Mouse (Mus musculus) neural tube, embryonic 15.5 days (tissue): ENCODE results near the gene Ctns. TPM values are rescaled to one million over a fixed set of nuclear protein-coding genes. Genes with fewer than 3 reads are reported as not detected.

Experiments
- ATAC-seq: fragments of 200-750 bp; cut with Nextera tagmentation; 2 replicates; pipeline ENCODE4 v1.8.0; 2017; ENCODE audit warnings: mild to moderate bottlenecking, moderate TSS enrichment, moderate library complexity; ENCODE audit not compliant: low FRiP score
- H3K27ac ChIP-seq: fragments of 300-500 bp; sonication (generic); replicated peaks from 2 replicates; pipeline ENCODE4 v1.5.1; 2015; ENCODE audit warnings: mild to moderate bottlenecking, inconsistent platforms
- H3K27me3 ChIP-seq: fragments of 300-500 bp; sonication (generic); replicated peaks from 2 replicates; pipeline ENCODE4 v1.6.1; 2015; ENCODE audit warnings: inconsistent platforms
- H3K36me3 ChIP-seq: fragments of 300-500 bp; sonication (generic); 2 replicates; pipeline ENCODE4 v1.6.1; 2015; ENCODE audit warnings: inconsistent platforms
- H3K4me1 ChIP-seq: fragments of 300-500 bp; sonication (generic); 2 replicates; pipeline ENCODE4 v1.6.1; 2015; ENCODE audit warnings: inconsistent platforms
- H3K4me2 ChIP-seq: fragments of 300-500 bp; sonication (generic); 2 replicates; pipeline ENCODE4 v1.6.1; 2015; ENCODE audit warnings: inconsistent platforms, mild to moderate bottlenecking, moderate library complexity
- H3K4me3 ChIP-seq: fragments of 300-500 bp; sonication (generic); replicated peaks from 2 replicates; pipeline ENCODE4 v1.5.1; 2015; ENCODE audit warnings: mild to moderate bottlenecking, inconsistent platforms
- H3K9ac ChIP-seq: fragments of 300-500 bp; sonication (generic); replicated peaks from 2 replicates; pipeline ENCODE4 v1.6.1; 2015; ENCODE audit warnings: mild to moderate bottlenecking, inconsistent platforms
- H3K9me3 ChIP-seq: fragments of 300-500 bp; sonication (generic); replicated peaks from 2 replicates; pipeline ENCODE4 v1.6.1; 2016; ENCODE audit warnings: inconsistent platforms
- WGBS: fragments of 180-500 bp; shearing (Covaris S2); methylation state at CpG from one replicate; pipeline ENCODE4 v1.1.7; 2015; ENCODE audit warnings: mixed read lengths; 5-methylcytosine and 5-hydroxymethylcytosine counted together
- polyA plus RNA-seq: library from polyadenylated mRNA; unstranded; fragments of >200 nt; fragmentation: Nextera tagmentation; extraction: Ambion mirVana; gene quantifications from 2 replicates; pipeline ENCODE4 v1.2.1, GENCODE M21; 2015

Ctns gene
- polyA plus RNA-seq, 1 experiment from 2014 or later: 17.7 TPM

- Histone ChIP-seq H3K27me3 (no peaks in the 10 kb centered on the region), H3K4me3 (no peak overlapping the region), H3K4me1 (no peaks in the 10 kb centered on the region), H3K36me3 (no peaks in the 10 kb centered on the region), H3K9me3 (no peaks in the 10 kb centered on the region), H3K27ac (no peak overlapping the region), H3K9ac (no peak overlapping the region), H3K4me2 (no peak overlapping the region)
- WGBS: 44% methylated on average over 5 of the region's 5 CpGs
- ATAC-seq: no peak
Observed at GRCm38 (mm10) chr11:73222846-73223245, 24.0 kb upstream of the Ctns start.

GRCm38 (mm10) chr11:73220651-73221050 is 21.8 kb upstream of the Ctns start:
- Histone ChIP-seq H3K4me3 (no peak overlapping the region), H3K9ac (no peak overlapping the region), H3K9me3 (no peaks in the 10 kb centered on the region), H3K27ac (no peak overlapping the region), H3K27me3 (no peaks in the 10 kb centered on the region), H3K4me1 (no peaks in the 10 kb centered on the region), H3K4me2 (no peak overlapping the region), H3K36me3 (no peaks in the 10 kb centered on the region)
- ATAC-seq: no peak
- WGBS: 88% methylated on average over 1 of the region's 1 CpGs

- H3K4me1 ChIP-seq: no peaks in the 10 kb centered on the region
- H3K9me3 ChIP-seq: no peaks in the 10 kb centered on the region
- ATAC-seq: no peak
- no peak overlapping the region for H3K4me2 ChIP-seq
- 60% methylated on average over 2 of the region's 2 CpGs for WGBS
- 0 out of 2 replicates have a peak, but pooled peaks cover 4% of the 10 kb centered on the region for H3K27me3 ChIP-seq
- H3K36me3 ChIP-seq: no peaks in the 10 kb centered on the region
- H3K4me3 ChIP-seq: no peak overlapping the region
- no peak overlapping the region for H3K9ac ChIP-seq
- no peak overlapping the region for H3K27ac ChIP-seq
Observed at GRCm38 (mm10) chr11:73219671-73220070, 20.8 kb upstream of the Ctns start.

- Histone ChIP-seq H3K4me3 (no peak overlapping the region), H3K4me2 (no peak overlapping the region), H3K9ac (no peak overlapping the region), H3K9me3 (no peaks in the 10 kb centered on the region), H3K36me3 (no peaks in the 10 kb centered on the region), H3K27ac (no peak overlapping the region), H3K4me1 (no peaks in the 10 kb centered on the region), H3K27me3 (0 out of 2 replicates have a peak, but pooled peaks cover 4% of the 10 kb centered on the region)
- no peak for ATAC-seq
- WGBS: 74% methylated on average over 3 of the region's 3 CpGs
Observed at GRCm38 (mm10) chr11:73213956-73214355, 15.1 kb upstream of the Ctns start.

- no peaks in the 10 kb centered on the region for H3K4me1 ChIP-seq
- H3K4me2 ChIP-seq: no peak overlapping the region
- no peak overlapping the region for H3K27ac ChIP-seq
- H3K36me3 ChIP-seq: no peaks in the 10 kb centered on the region
- H3K27me3 ChIP-seq: no peaks in the 10 kb centered on the region
- no peaks in the 10 kb centered on the region for H3K9me3 ChIP-seq
- 83% methylated on average over 2 of the region's 2 CpGs for WGBS
- no peak overlapping the region for H3K4me3 ChIP-seq
- ATAC-seq: no peak
- H3K9ac ChIP-seq: no peak overlapping the region
Observed at GRCm38 (mm10) chr11:73207621-73208020, 8.8 kb upstream of the Ctns start.

GRCm38 (mm10) chr11:73205194-73205593 is 6.4 kb upstream of the Ctns start:
- no peak overlapping the region for H3K9ac ChIP-seq
- no peaks in the 10 kb centered on the region for H3K36me3 ChIP-seq
- no peak overlapping the region for H3K27ac ChIP-seq
- H3K4me3 ChIP-seq: no peak overlapping the region
- H3K4me2 ChIP-seq: no peak overlapping the region
- 83% methylated on average over 7 of the region's 7 CpGs for WGBS
- H3K27me3 ChIP-seq: 0 out of 2 replicates have a peak, but pooled peaks cover 4% of the 10 kb centered on the region
- H3K4me1 ChIP-seq: peaks cover 1% of the 10 kb centered on the region
- H3K9me3 ChIP-seq: no peaks in the 10 kb centered on the region
- ATAC-seq: no peak

- H3K4me1 ChIP-seq: peaks cover 8% of the 10 kb centered on the region
- ATAC-seq: no peak
- H3K27ac ChIP-seq: no peak overlapping the region
- no peak overlapping the region for H3K9ac ChIP-seq
- H3K36me3 ChIP-seq: no peaks in the 10 kb centered on the region
- H3K4me3 ChIP-seq: no peak overlapping the region
- WGBS: 90% methylated on average over 8 of the region's 8 CpGs
- H3K4me2 ChIP-seq: no peak overlapping the region
- H3K27me3 ChIP-seq: 0 out of 2 replicates have a peak, but pooled peaks cover 4% of the 10 kb centered on the region
- no peaks in the 10 kb centered on the region for H3K9me3 ChIP-seq
Observed at GRCm38 (mm10) chr11:73203895-73204294, 5.1 kb upstream of the Ctns start.

GRCm38 (mm10) chr11:73201597-73201996 is 2.8 kb upstream of the Ctns start:
- WGBS: 34% methylated on average over 4 of the region's 4 CpGs
- no peak for ATAC-seq
- Histone ChIP-seq H3K4me3 (no peak overlapping the region), H3K27ac (no peak overlapping the region), H3K9me3 (no peaks in the 10 kb centered on the region), H3K4me2 (no peak overlapping the region), H3K27me3 (0 out of 2 replicates have a peak, but pooled peaks cover 4% of the 10 kb centered on the region), H3K36me3 (no peaks in the 10 kb centered on the region), H3K4me1 (peaks cover 28% of the 10 kb centered on the region), H3K9ac (no peak overlapping the region)

- no peak for ATAC-seq
- WGBS: 78% methylated on average over 2 of the region's 2 CpGs
- Histone ChIP-seq H3K27ac (no peak overlapping the region), H3K4me1 (peaks cover 30% of the 10 kb centered on the region), H3K9ac (no peak overlapping the region), H3K4me2 (no peak overlapping the region), H3K4me3 (no peak overlapping the region), H3K9me3 (no peaks in the 10 kb centered on the region), H3K27me3 (0 out of 2 replicates have a peak, but pooled peaks cover 4% of the 10 kb centered on the region), H3K36me3 (peaks cover under 1% of the 10 kb centered on the region; the same call in 1 of the 2 replicates)
Observed at GRCm38 (mm10) chr11:73201021-73201420, 2.2 kb upstream of the Ctns start.

GRCm38 (mm10) chr11:73199879-73200278 is 1.0 kb upstream of the Ctns start:
- 3% methylated on average over 12 of the region's 12 CpGs for WGBS
- peak overlapping the region; percentile 82; the same call in 1 of the 2 replicates for H3K27ac ChIP-seq
- ATAC-seq: no peak

GRCm38 (mm10) chr11:73199230-73199712 is 429 bp upstream of the Ctns start, which contains the start of gene Shpk:
Shpk (plus strand) TSS chr11:73199460.
- Histone ChIP-seq H3K4me2 (peak within 1 kb of the TSS; percentile 96), H3K9me3 (no peaks in the 10 kb centered on the region), H3K9ac (peak within 1 kb of the TSS; percentile 87), H3K4me1 (peaks cover 30% of the 10 kb centered on the region), H3K4me3 (peak within 1 kb of the TSS; percentile 83), H3K36me3 (peaks cover 7% of the 10 kb centered on the region; the same call in 1 of the 2 replicates), H3K27me3 (0 out of 2 replicates have a peak, but pooled peaks cover 4% of the 10 kb centered on the region), H3K27ac (peak within 1 kb of the TSS; percentile 82)
- WGBS: 0% methylated on average over 32 of the region's 32 CpGs
- ATAC-seq: peak; percentile 98

More at GRCm38 (mm10) chr11:73199879-73200278, 1.0 kb upstream of the Ctns start:
- H3K9me3 ChIP-seq: no peaks in the 10 kb centered on the region
- peak overlapping the region; percentile 96 for H3K4me2 ChIP-seq
- H3K9ac ChIP-seq: peak overlapping the region; percentile 87
- peaks cover 7% of the 10 kb centered on the region; the same call in 1 of the 2 replicates for H3K36me3 ChIP-seq
- H3K27me3 ChIP-seq: 0 out of 2 replicates have a peak, but pooled peaks cover 4% of the 10 kb centered on the region
- H3K4me1 ChIP-seq: peaks cover 30% of the 10 kb centered on the region
- peak overlapping the region; percentile 83 for H3K4me3 ChIP-seq

- Histone ChIP-seq H3K27me3 (0 out of 2 replicates have a peak, but pooled peaks cover 4% of the 10 kb centered on the region), H3K4me2 (peak overlapping the region; percentile 96), H3K27ac (no peak overlapping the region), H3K4me3 (peak overlapping the region; percentile 83), H3K36me3 (peaks cover 7% of the 10 kb centered on the region; the same call in 1 of the 2 replicates), H3K9me3 (no peaks in the 10 kb centered on the region), H3K4me1 (peaks cover 30% of the 10 kb centered on the region), H3K9ac (peak overlapping the region; percentile 87)
- 10% methylated on average over 1 of the region's 1 CpGs for WGBS
- no peak for ATAC-seq
Observed at GRCm38 (mm10) chr11:73198190-73198589, 652 bp downstream of the Ctns start.
